Mouse (Mus musculus): Measurements from ENCODE around the gene Epha6. TPM values are rescaled to one million over a fixed set of nuclear protein-coding genes. Genes with fewer than 3 reads are reported as not detected.
A peak's percentile ranks its signal among the peaks of the same experiment; 100 is the strongest.

Epha6 gene
- total and polyA plus RNA-seq, 2 experiments from 2014 or later: 5.3 to 25.3 TPM

- no peak for ATAC-seq (ENCODE audit: low FRiP score)
- Histone ChIP-seq H3K27me3 (ENCODE audit: insufficient read depth, low read length) (no peaks in the 10 kb centered on the region), H3K4me1 (ENCODE audit: insufficient read depth, low read length) (no peaks in the 10 kb centered on the region), H3K4me3 (ENCODE audit: low read depth, low read length) (no peak overlapping the region), H3K4me2 (ENCODE audit: low read depth, low read length, poor library complexity, severe bottlenecking) (no peak overlapping the region), H3K36me3 (ENCODE audit: insufficient read depth, low read length) (no peaks in the 10 kb centered on the region), H3K9ac (replicated peaks; ENCODE audit: low read length, poor library complexity, severe bottlenecking) (no peak overlapping the region), H3K27ac (ENCODE audit: low read depth, low read length) (no peak overlapping the region), H3K9me3 (ENCODE audit: low read length) (no peaks in the 10 kb centered on the region)
- DNase-seq (ENCODE audit: low spot score): no peak
- no peak for TF ChIP-seq CTCF (IDR thresholded peaks at IDR 0.05)
These were observed 129.6 kb downstream of the Epha6 start for GRCm38 (mm10) chr16:60475776-60476175.

DNA sequence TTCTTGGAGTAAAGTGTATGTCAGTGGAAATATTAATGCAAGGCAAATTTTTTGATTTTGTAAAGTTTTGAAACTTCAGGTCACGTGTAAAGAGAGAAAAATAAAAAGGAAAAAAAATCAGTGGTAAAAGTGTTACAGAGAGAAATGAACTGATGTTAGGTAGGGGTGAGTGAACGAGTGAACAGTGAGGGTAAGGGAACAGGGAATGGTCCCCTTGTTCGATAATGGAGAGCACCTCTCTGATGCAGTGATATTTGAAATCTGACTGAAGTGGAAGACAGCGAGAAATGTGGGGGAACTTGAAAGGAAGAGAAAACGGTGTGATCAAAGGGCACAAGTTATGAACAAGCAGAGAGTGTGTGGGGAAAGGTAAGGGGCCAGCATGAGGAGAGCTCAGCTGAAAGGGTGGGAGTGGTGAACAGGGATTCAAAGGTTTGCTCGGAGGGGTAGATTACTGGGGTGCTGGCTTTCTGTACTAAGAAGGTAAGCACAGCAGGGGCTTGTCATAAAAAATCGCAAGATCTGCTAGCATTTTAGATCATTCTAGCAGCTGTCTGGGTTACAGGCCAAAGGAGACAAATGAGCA, 137.0 kb downstream of the Epha6 start:
- WGBS: 62% methylated on average over 7 of the region's 7 CpGs
- H3K4me3 ChIP-seq (ENCODE audit: low read depth, low read length): no peak overlapping the region
- no peak overlapping the region for H3K4me2 ChIP-seq (ENCODE audit: low read depth, low read length, poor library complexity, severe bottlenecking)
- no peaks in the 10 kb centered on the region for H3K9me3 ChIP-seq (ENCODE audit: low read length)
- no peaks in the 10 kb centered on the region for H3K27me3 ChIP-seq (ENCODE audit: insufficient read depth, low read length)
- no peak overlapping the region for H3K9ac ChIP-seq (replicated peaks; ENCODE audit: low read length, poor library complexity, severe bottlenecking)
- no peak overlapping the region for H3K27ac ChIP-seq (ENCODE audit: low read depth, low read length)
- DNase-seq (ENCODE audit: low spot score): no peak
- no peak for TF ChIP-seq CTCF (IDR thresholded peaks at IDR 0.05)
- no peak for ATAC-seq (ENCODE audit: low FRiP score)
- H3K36me3 ChIP-seq (ENCODE audit: insufficient read depth, low read length): no peaks in the 10 kb centered on the region
- no peaks in the 10 kb centered on the region for H3K4me1 ChIP-seq (ENCODE audit: insufficient read depth, low read length)

DNA sequence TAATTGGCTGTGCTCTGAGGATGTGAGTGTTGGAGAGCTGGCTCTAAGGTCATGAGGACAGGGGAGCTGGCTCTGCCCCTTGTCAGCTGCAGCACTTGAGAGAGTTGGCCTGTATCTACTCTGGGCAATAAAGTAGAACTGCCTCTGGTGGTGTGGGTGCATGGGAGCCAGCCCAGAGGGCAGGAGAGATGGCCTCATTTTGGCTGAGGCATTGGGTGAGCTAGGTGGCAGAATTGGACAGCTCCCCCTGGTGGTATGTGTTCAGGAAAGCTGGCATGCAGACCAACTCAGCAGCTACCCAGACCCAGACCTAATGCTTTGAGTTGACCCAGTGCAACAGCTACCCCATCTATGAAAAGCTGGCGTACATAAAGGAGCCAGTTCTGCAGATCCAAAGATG, 170.0 kb downstream of the Epha6 start:
- Histone ChIP-seq H3K27ac (ENCODE audit: low read depth, low read length) (no peak overlapping the region), H3K36me3 (ENCODE audit: insufficient read depth, low read length) (no peaks in the 10 kb centered on the region), H3K4me2 (ENCODE audit: low read depth, low read length, poor library complexity, severe bottlenecking) (no peak overlapping the region), H3K9me3 (ENCODE audit: low read length) (no peaks in the 10 kb centered on the region), H3K9ac (replicated peaks; ENCODE audit: low read length, poor library complexity, severe bottlenecking) (no peak overlapping the region), H3K4me1 (ENCODE audit: insufficient read depth, low read length) (no peaks in the 10 kb centered on the region), H3K27me3 (ENCODE audit: insufficient read depth, low read length) (no peaks in the 10 kb centered on the region), H3K4me3 (ENCODE audit: low read depth, low read length) (no peak overlapping the region)
- 69% methylated on average over 1 of the region's 1 CpGs for WGBS
- peak; percentile 38 for TF ChIP-seq CTCF (IDR thresholded peaks at IDR 0.05)
- DNase-seq (ENCODE audit: low spot score) (no peak), ATAC-seq (ENCODE audit: low FRiP score) (no peak)

- Histone ChIP-seq H3K27me3 (ENCODE audit: insufficient read depth, low read length) (no peaks in the 10 kb centered on the region), H3K9me3 (ENCODE audit: low read length) (no peaks in the 10 kb centered on the region), H3K9ac (replicated peaks; ENCODE audit: low read length, poor library complexity, severe bottlenecking) (no peak overlapping the region), H3K4me1 (ENCODE audit: insufficient read depth, low read length) (no peaks in the 10 kb centered on the region), H3K4me3 (ENCODE audit: low read depth, low read length) (no peak overlapping the region), H3K36me3 (ENCODE audit: insufficient read depth, low read length) (no peaks in the 10 kb centered on the region), H3K27ac (ENCODE audit: low read depth, low read length) (no peak overlapping the region), H3K4me2 (ENCODE audit: low read depth, low read length, poor library complexity, severe bottlenecking) (no peak overlapping the region)
- no peak for TF ChIP-seq CTCF (IDR thresholded peaks at IDR 0.05)
- 78% methylated on average over 1 of the region's 1 CpGs for WGBS
- no peak for DNase-seq (ENCODE audit: low spot score)
- ATAC-seq (ENCODE audit: low FRiP score): no peak
These were observed 171.1 kb downstream of the Epha6 start for GRCm38 (mm10) chr16:60434241-60434640.

DNA sequence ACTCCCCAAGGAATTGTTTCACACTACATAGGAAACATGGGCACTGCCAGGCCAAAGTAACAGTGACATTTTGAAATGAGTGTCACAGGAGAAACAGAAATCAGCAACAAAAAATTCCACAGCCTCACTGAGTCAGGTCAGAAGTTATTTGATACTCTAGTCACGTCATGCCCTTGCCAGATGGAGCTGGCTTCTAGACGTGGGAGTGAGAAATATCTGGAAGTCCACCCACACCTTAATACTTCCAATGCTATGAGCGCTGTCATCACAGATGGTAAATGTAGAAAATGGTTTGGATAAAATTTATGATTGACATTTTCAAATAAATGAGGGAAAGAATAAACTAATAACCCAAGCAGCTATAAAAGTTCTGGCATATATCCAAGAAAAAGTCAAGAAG, 210.0 kb downstream of the Epha6 start:
- Histone ChIP-seq H3K36me3 (ENCODE audit: insufficient read depth, low read length) (no peaks in the 10 kb centered on the region), H3K27me3 (ENCODE audit: insufficient read depth, low read length) (no peaks in the 10 kb centered on the region), H3K4me1 (ENCODE audit: insufficient read depth, low read length) (0 out of 2 replicates have a peak, but pooled peaks cover 3% of the 10 kb centered on the region), H3K4me2 (ENCODE audit: low read depth, low read length, poor library complexity, severe bottlenecking) (no peak overlapping the region), H3K9me3 (ENCODE audit: low read length) (no peaks in the 10 kb centered on the region), H3K27ac (ENCODE audit: low read depth, low read length) (no peak overlapping the region), H3K4me3 (ENCODE audit: low read depth, low read length) (no peak overlapping the region), H3K9ac (replicated peaks; ENCODE audit: low read length, poor library complexity, severe bottlenecking) (no peak overlapping the region)
- no peak for TF ChIP-seq CTCF (IDR thresholded peaks at IDR 0.05)
- WGBS: 64% methylated on average over 3 of the region's 3 CpGs
- no peak for DNase-seq (ENCODE audit: low spot score)
- ATAC-seq (ENCODE audit: low FRiP score): no peak

DNA sequence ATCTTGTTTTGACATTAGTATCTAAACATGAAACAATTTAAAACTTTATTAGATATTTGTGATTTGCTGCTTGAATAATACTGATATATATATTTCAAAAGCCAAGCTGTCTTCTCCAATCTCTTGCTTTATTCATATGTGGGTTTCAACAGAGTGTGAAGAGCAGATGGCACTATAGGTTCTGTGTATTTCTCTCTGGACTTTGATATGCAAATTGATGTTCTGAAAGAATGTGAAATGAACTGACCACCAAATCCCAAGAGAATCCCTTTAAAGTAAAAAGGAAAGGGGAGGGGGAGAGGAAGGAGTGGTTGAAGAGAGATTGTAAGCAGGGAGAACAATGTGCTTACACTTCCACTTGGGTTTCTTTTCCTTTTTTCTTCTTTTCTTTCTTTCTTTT, 212.4 kb downstream of the Epha6 start:
- no peak overlapping the region for H3K9ac ChIP-seq (replicated peaks; ENCODE audit: low read length, poor library complexity, severe bottlenecking)
- H3K27ac ChIP-seq (ENCODE audit: low read depth, low read length): no peak overlapping the region
- ATAC-seq (ENCODE audit: low FRiP score) (no peak), DNase-seq (ENCODE audit: low spot score) (no peak)
- TF ChIP-seq CTCF (IDR thresholded peaks at IDR 0.05): no peak
- H3K36me3 ChIP-seq (ENCODE audit: insufficient read depth, low read length): no peaks in the 10 kb centered on the region
- 0 out of 2 replicates have a peak, but pooled peaks cover 3% of the 10 kb centered on the region for H3K4me1 ChIP-seq (ENCODE audit: insufficient read depth, low read length)
- no peaks in the 10 kb centered on the region for H3K9me3 ChIP-seq (ENCODE audit: low read length)
- H3K4me2 ChIP-seq (ENCODE audit: low read depth, low read length, poor library complexity, severe bottlenecking): no peak overlapping the region
- H3K27me3 ChIP-seq (ENCODE audit: insufficient read depth, low read length): no peaks in the 10 kb centered on the region
- no peak overlapping the region for H3K4me3 ChIP-seq (ENCODE audit: low read depth, low read length)
